Mouse (Mus musculus): ENCODE measurements around the gene Cd37.

The Cd37 gene

GRCm38 (mm10) chr7:45234922-45235571 lies 3.9 kb downstream of the Cd37 start:
- DNase-seq (ENCODE audit: low read depth): no peak

GRCm38 (mm10) chr7:45234333-45234841 lies 4.5 kb downstream of the Cd37 start:
- no peak for DNase-seq (ENCODE audit: low read depth)

GRCm38 (mm10) chr7:45233580-45234332 lies 5.2 kb downstream of the Cd37 start:
- DNase-seq (ENCODE audit: low read depth): no peak

- DNase-seq (ENCODE audit: low read depth): no peak
These were observed 6.0 kb downstream of the Cd37 start for GRCm38 (mm10) chr7:45232716-45233465.

- no peak for DNase-seq (ENCODE audit: low read depth)
These were observed 7.0 kb downstream of the Cd37 start for GRCm38 (mm10) chr7:45231941-45232340.

- DNase-seq (ENCODE audit: low read depth): no peak
These were observed 7.7 kb downstream of the Cd37 start for GRCm38 (mm10) chr7:45231192-45231591.

DNA sequence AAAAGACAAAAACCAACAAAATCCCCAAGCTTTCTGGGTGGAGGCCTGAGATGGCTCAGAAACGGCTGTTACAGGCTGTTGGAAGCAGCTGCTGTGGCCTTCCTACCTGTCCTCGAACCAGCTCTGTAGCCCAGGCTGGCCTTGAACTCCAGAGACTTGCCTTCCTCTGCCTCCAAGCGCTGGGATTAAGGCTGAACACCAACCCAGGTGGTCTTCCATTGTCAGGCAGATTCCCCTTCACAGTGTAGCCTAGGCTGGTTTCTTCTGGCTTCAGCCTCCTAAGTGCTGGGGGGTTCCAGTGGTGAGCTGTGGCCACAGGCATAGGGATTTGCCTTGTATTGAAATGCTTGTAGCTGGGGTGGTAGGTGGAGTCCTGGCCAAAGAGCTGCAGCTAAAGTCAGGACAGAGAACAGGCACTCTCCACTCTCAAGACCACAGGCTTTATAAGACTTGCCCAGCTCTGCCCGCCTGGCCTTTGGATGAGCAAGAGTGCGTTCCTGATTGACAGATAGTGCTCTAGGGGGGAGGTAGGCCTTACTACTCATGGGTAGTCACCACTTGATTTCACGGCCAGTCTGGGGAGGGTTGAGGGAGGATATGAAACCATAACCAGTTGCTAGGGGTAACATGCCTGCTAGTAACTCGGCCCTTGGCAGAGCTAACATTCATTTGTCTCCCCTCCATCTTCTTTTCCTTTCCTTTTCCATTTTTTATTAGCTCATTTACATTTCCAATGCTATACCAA lies 9.3 kb downstream of the Cd37 start:
- no peak for DNase-seq (ENCODE audit: low read depth)

DNA sequence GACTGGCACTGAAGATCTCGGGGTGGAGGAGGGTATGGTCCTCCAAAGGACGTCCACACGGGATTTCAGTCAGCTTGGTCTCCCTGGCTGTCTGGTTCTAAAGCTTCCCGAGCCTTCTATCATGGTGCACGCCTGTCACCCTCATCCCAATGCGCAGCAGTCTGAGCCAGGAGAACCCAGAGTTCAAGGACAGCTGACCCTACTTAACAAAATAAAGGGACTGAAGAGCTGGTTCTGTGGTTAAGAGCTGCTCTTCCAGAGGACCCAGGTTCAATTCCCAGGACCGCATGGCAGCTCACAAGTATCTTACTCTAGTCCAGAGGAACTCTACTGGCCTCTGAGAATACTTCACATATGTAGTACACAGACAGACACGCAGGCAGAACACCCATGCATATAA lies 9.9 kb downstream of the Cd37 start:
- DNase-seq (ENCODE audit: low read depth): no peak

DNA sequence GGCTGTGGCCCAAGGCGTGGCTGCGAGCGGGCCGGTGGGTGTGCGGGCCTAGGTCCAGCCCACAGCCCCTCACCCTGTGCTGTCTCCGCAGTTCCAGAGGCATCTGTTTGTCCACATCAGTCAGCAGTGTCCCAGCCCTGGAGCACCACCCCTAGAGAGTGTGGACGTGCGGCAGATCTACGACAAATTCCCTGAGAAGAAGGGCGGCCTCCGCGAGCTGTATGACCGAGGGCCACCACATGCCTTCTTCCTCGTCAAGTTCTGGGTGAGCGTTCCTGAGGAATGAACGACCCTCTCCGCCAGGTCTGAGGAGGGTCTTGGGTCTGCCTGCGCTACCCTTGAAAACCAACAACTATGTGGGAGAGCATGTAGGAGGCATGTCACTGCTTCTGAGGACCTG lies 10.4 kb downstream of the Cd37 start:
- DNase-seq (ENCODE audit: low read depth): no peak

DNA sequence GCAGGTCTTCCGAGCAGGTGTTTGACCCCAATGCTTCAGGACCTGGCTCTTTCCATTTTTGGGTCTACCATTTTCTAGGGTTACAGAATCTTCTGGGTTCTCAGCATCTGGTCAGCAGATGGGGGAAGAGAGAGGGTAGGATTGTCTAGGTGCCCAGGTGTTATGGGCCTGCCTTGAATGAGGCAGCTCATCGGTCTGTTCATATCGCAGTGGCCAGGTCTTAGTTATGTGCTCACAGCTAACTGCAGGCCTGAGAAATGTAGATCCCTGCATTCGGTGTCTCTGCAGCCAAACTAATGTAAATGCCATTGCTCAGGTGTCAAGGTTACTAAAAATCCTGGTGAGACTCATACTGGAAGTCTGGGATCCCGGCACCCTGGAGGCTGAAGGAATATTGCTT lies 12.5 kb downstream of the Cd37 start:
- DNase-seq (ENCODE audit: low read depth): no peak

- no peak for DNase-seq (ENCODE audit: low read depth)
These were observed 14.1 kb downstream of the Cd37 start for GRCm38 (mm10) chr7:45224826-45225225.

GRCm38 (mm10) chr7:45221680-45222079 lies 17.2 kb downstream of the Cd37 start:
- no peak for DNase-seq (ENCODE audit: low read depth)

GRCm38 (mm10) chr7:45216442-45217183 lies 22.3 kb downstream of the Cd37 start:
- DNase-seq (ENCODE audit: low read depth): peak; percentile 92

- peak; percentile 86 for DNase-seq (ENCODE audit: low read depth)
These were observed 23.1 kb downstream of the Cd37 start, which contains the start of gene Tead2 for GRCm38 (mm10) chr7:45215673-45216441. Gene Tead2, plus strand, starts transcription at chr7:45215753.

GRCm38 (mm10) chr7:45213708-45214107 lies 25.2 kb downstream of the Cd37 start:
- DNase-seq (ENCODE audit: low read depth): no peak

DNA sequence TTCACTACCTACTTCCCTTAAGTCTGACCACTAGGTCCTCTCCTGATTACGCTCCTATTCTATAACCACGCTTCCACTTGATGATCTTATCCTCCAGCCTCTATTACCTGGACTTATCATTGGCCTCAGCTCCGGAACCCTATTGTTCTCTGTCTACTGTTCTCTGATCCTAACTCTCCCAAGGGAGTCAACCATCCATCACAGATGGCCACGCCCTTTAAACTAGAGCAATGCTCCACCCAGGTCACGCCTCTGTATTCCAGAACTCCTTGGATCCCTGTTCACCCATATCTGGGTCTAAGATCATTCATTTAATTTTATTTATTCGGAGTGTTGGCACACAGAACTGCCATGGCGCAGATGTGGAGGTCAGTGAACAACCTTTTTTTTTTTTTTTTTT lies 26.6 kb downstream of the Cd37 start:
- no peak for DNase-seq (ENCODE audit: low read depth)

- no peak for DNase-seq (ENCODE audit: low read depth)
These were observed 27.1 kb downstream of the Cd37 start, which contains the start of gene Dkkl1 for GRCm38 (mm10) chr7:45211851-45212251. Gene Dkkl1, minus strand, starts transcription at chr7:45212147.

DNA sequence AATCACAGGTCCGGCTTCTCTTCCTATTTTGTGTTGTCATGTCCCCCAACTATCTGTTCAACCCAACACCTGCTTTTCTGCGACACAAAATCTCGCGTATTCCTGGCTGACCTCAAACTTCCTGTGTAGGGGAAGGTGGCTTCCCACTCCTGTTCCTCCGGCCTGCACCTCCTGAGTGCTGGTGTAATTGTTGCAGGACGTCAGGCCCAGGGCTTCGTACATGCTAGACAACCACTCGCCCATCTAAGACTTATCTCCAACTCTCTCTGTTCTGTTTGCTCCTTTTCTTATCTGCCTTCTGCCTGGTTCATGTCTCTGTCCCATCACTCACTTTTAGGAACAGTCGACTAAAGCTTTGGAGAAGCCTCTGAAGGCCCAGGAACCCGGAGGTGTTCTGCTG lies 27.8 kb downstream of the Cd37 start:
- DNase-seq (ENCODE audit: low read depth): no peak

GRCm38 (mm10) chr7:45208260-45208659 lies 30.7 kb downstream of the Cd37 start:
- peak; percentile 22 for DNase-seq (ENCODE audit: low read depth)

- DNase-seq (ENCODE audit: low read depth): no peak
These were observed 34.4 kb downstream of the Cd37 start, which contains the start of gene Ccdc155 for GRCm38 (mm10) chr7:45204380-45205143. Gene Ccdc155, minus strand, starts transcription at chr7:45204892.

Measured in NIH3T3 (cell line).